Mouse (Mus musculus) embryonic fibroblast, embryonic 13.5 days (primary cell): ENCODE measurements around the gene Col6a3. TPM values are rescaled to one million over a fixed set of nuclear protein-coding genes. Genes with fewer than 3 reads are reported as not detected.
A peak's percentile ranks its signal among the peaks of the same experiment; 100 is the strongest.

Experiments
- H3K27ac ChIP-seq: 2 replicates; pipeline ENCODE4 v1.5.1; 2012; ENCODE audit warnings: low read length, control low read depth, inconsistent platforms; ENCODE audit not compliant: insufficient read depth
- H3K4me1 ChIP-seq: 2 replicates; pipeline ENCODE4 v1.6.1; 2011; ENCODE audit warnings: low read length; ENCODE audit not compliant: control insufficient read depth, insufficient read depth
- H3K4me3 ChIP-seq: 2 replicates; pipeline ENCODE4 v1.5.1; 2011; ENCODE audit warnings: mild to moderate bottlenecking, control low read depth, low read length; ENCODE audit not compliant: insufficient read depth
- CTCF ChIP-seq: IDR thresholded peaks from 2 replicates; pipeline ENCODE4 v1.5.1; 2011; ENCODE audit warnings: mild to moderate bottlenecking, control low read depth, low read length, moderate library complexity, borderline replicate concordance; ENCODE audit not compliant: insufficient read depth
- POLR2A ChIP-seq: IDR thresholded peaks from 2 replicates; pipeline ENCODE4 v1.6.1; 2011; ENCODE audit warnings: low read depth, mild to moderate bottlenecking, control low read depth, low read length, moderate library complexity
- polyA plus RNA-seq: library from polyadenylated mRNA; stranded (reverse); fragments of >200 nt; gene quantifications from 2 replicates; pipeline ENCODE4 v1.2.4, GENCODE M21; 2011; ENCODE audit warnings: low read depth; ENCODE audit not compliant: missing spikeins, insufficient read length

Gene Col6a3
- polyA plus RNA-seq, 1 experiment = 749 TPM

DNA sequence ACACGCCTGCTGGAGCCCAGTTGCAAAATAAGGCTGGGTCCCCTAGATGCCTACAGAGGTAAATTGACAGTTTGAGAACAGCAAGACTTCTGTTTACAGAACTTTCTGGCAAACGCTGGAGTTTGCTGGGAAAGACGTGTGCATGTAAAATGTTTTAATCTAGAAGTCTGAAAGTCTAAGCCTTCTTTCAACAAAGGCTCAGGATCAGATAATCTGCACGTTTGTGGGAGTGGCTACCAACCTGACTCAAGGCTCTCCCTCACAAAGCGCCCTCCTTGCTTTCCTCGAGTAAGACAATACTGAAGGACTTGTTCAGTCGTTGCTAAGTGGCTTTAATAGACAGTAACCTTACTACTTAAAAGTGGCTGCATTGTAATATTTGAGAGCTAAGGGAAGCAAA is 74.5 kb downstream of the Col6a3 start:
- TF ChIP-seq CTCF (no peak), POLR2A (no peak)
- Histone ChIP-seq H3K4me1 (peaks cover 7% of the 10 kb centered on the region), H3K27ac (no peak overlapping the region), H3K4me3 (no peak overlapping the region)

GRCm38 (mm10) chr1:90758091-90758673 is 85.6 kb downstream of the Col6a3 start:
- no peak overlapping the region for H3K4me3 ChIP-seq
- H3K27ac ChIP-seq = no peak overlapping the region
- no peak for TF ChIP-seq CTCF
- no peak for TF ChIP-seq POLR2A
- H3K4me1 ChIP-seq = peaks cover 7% of the 10 kb centered on the region

DNA sequence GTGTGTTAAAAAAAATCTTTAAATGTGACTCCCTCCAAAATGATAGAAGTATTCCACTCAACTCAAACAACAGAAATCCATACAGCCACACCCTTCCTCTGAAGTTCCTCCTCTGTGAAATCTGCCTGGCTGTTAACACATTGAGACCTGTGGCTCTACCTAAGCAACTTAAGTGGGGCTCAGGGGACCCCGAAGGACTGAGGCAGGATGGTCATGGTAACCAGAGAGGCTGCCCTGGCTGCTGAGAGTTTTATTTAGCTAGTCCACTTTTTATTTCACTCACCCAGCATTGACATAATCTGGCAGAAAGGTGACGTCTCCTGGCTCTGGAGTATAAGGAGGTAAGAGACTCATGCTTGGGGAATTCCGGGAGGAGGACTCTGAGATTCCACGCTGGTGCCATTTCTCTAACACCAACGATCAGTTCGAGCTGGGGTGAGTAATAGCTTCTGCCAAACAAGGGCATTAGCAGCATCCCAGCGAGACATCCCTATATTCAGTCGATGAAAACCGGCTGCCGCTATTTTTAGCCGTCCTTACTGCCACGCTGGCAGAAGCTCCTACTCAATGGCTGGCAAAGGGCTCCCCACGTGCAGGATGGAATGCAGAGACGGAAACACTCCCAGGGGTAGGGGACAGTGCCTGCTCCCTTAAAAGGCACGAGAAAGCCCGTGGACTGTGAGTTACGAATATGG is 89.8 kb downstream of the Col6a3 start:
- H3K27ac ChIP-seq = peak overlapping the region; percentile 88
- TF ChIP-seq POLR2A (no peak), CTCF (no peak)
- H3K4me3 ChIP-seq = no peak overlapping the region
- peaks cover 21% of the 10 kb centered on the region for H3K4me1 ChIP-seq

DNA sequence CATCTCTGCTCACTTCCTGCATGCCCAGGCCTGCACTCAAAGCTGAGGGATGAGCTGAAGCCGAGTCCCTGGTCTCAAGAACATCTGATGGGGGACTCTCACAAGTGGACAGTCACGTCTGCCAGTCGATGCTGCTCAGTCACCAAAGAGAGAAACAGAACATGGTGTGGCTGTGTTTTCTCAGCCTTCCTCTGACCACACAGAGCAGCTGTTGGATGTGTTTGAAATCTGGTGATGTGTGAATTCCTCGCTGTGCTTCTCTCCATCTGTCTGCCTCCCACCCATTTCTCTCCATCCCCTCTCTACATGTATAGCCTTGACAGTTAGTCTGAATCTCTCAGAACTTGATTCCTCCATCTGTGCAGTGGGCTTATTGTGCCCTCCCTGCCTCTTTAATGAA is 92.5 kb downstream of the Col6a3 start:
- no peak for TF ChIP-seq POLR2A
- Histone ChIP-seq H3K27ac (0 out of 2 replicates have a peak overlapping the region, but pooled peaks have one; percentile 25), H3K4me1 (peaks cover 21% of the 10 kb centered on the region), H3K4me3 (no peak overlapping the region)

DNA sequence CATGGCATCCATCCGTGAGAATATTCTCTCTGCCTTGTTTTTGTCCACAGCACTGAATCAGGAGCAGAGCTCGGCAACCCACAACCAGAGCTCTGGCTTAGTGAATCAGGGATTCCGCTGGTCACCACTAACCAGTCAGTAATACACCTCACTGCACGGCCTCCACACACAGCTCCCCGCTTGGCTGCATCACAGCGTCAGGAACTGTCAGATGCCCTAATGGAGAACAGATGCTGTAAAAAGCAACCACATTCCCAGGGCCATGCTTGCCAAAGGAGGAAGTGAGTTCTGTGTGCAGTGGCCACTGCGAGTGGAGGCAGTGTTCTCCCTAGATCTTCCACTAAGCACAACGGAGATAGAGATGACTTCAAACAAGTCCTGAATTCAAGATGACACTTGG is 93.6 kb downstream of the Col6a3 start:
- TF ChIP-seq CTCF (no peak), POLR2A (no peak)
- H3K4me1 ChIP-seq = peaks cover 21% of the 10 kb centered on the region
- peak overlapping the region; percentile 87 for H3K27ac ChIP-seq
- H3K4me3 ChIP-seq = no peak overlapping the region

GRCm38 (mm10) chr1:90748544-90748943 is 95.2 kb downstream of the Col6a3 start:
- Histone ChIP-seq H3K4me1 (peaks cover 18% of the 10 kb centered on the region), H3K27ac (no peak overlapping the region), H3K4me3 (no peak overlapping the region)
- TF ChIP-seq CTCF (no peak), POLR2A (no peak)

DNA sequence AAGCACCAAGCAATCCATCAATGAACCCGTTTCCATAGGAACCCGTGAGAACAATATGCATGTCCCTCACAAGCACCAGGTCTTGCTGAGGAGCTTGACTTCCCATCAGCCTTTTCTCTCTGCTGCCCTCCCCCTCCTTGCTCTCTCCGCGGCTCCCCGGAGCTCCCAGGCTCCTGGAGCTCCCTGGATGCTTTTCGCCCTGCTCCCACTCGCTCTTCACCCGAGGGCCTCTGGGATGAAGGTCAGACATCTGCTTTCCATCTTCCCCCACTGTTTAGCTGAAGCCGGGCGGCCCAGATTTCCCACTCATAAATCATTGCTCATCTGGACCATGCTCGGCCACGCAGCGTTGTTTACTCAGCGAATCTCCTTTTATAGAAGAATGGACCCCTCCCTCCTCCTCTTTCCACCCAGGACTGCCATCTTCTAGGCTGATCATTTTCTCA is 99.8 kb downstream of the Col6a3 start:
- TF ChIP-seq CTCF (no peak), POLR2A (no peak)
- Histone ChIP-seq H3K4me3 (no peak overlapping the region), H3K4me1 (0 out of 2 replicates have a peak, but pooled peaks cover 3% of the 10 kb centered on the region), H3K27ac (peak overlapping the region; percentile 74)

GRCm38 (mm10) chr1:90743445-90743844 is 100.3 kb downstream of the Col6a3 start:
- 0 out of 2 replicates have a peak, but pooled peaks cover 3% of the 10 kb centered on the region for H3K4me1 ChIP-seq
- no peak overlapping the region for H3K4me3 ChIP-seq
- peak overlapping the region; percentile 74 for H3K27ac ChIP-seq
- TF ChIP-seq CTCF (no peak), POLR2A (0 out of 2 replicates have a peak, but pooled peaks have one; percentile 28)

DNA sequence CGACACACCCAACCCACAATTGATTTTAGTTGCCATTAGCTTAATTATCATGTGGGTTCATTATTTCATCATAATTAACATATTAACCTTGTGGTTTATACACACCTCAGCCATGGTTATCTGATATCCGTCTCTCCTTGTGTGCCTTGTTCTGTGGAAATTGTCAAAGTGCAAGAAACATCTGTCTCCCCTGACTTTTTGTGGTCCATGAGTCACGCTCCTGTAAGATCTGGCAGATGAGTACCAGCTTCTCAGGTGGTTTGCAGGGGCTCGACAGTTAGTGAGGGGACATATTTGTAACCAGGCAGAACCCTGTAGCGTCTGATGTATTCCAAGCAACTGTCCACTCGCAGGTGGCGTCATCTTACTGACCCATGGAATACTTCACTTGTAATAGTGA is 101.1 kb downstream of the Col6a3 start:
- Histone ChIP-seq H3K4me1 (peaks cover 10% of the 10 kb centered on the region), H3K4me3 (no peak overlapping the region), H3K27ac (no peak overlapping the region)
- TF ChIP-seq POLR2A (no peak), CTCF (no peak)
